Mouse (Mus musculus) retina, adult 2 months (tissue): ENCODE data around the gene Pgm5.

Source experiments
- DNase-seq: peaks from one replicate; pipeline ENCODE4 v3.0.0-alpha.2; 2012; ENCODE audit warnings: low read depth, low spot score

The Pgm5 gene

GRCm38 (mm10) chr19:24770345-24770744 is 91.3 kb downstream of the Pgm5 start:
- no peak for DNase-seq

GRCm38 (mm10) chr19:24767401-24767800 is 94.3 kb downstream of the Pgm5 start:
- no peak for DNase-seq

GRCm38 (mm10) chr19:24762473-24763149 is 99.0 kb downstream of the Pgm5 start:
- DNase-seq: no peak

- no peak for DNase-seq
These were observed 105.0 kb downstream of the Pgm5 start for GRCm38 (mm10) chr19:24756627-24757026.

GRCm38 (mm10) chr19:24754440-24754785 is 107.2 kb downstream of the Pgm5 start:
- DNase-seq: no peak

- no peak for DNase-seq
These were observed 107.8 kb downstream of the Pgm5 start for GRCm38 (mm10) chr19:24753617-24754439.

- no peak for DNase-seq
These were observed 108.6 kb downstream of the Pgm5 start for GRCm38 (mm10) chr19:24752873-24753538.

GRCm38 (mm10) chr19:24746266-24746875 is 115.3 kb downstream of the Pgm5 start:
- DNase-seq: no peak

- DNase-seq: no peak
These were observed 119.0 kb downstream of the Pgm5 start for GRCm38 (mm10) chr19:24742606-24743005.

GRCm38 (mm10) chr19:24738786-24739185 is 122.9 kb downstream of the Pgm5 start:
- DNase-seq: no peak

GRCm38 (mm10) chr19:24738026-24738425 is 123.6 kb downstream of the Pgm5 start:
- DNase-seq: no peak

GRCm38 (mm10) chr19:24735484-24736128 is 126.0 kb downstream of the Pgm5 start:
- DNase-seq: no peak

- DNase-seq: no peak
These were observed 131.0 kb downstream of the Pgm5 start for GRCm38 (mm10) chr19:24730661-24731060.

GRCm38 (mm10) chr19:24724362-24724761 is 137.3 kb downstream of the Pgm5 start:
- DNase-seq: no peak

GRCm38 (mm10) chr19:24720448-24720847 is 141.2 kb downstream of the Pgm5 start:
- no peak for DNase-seq

- no peak for DNase-seq
These were observed 142.2 kb downstream of the Pgm5 start for GRCm38 (mm10) chr19:24719504-24719903.

GRCm38 (mm10) chr19:24718021-24718420 is 143.6 kb downstream of the Pgm5 start:
- DNase-seq: no peak

GRCm38 (mm10) chr19:24716303-24717097 is 145.2 kb downstream of the Pgm5 start:
- DNase-seq: no peak

- no peak for DNase-seq
These were observed 153.6 kb downstream of the Pgm5 start for GRCm38 (mm10) chr19:24708032-24708431.

GRCm38 (mm10) chr19:24707071-24707906 is 154.4 kb downstream of the Pgm5 start:
- no peak for DNase-seq
